Mouse (Mus musculus) neural tube, embryonic 12.5 days (tissue): ENCODE data around the gene Olfr622. TPM values are rescaled to one million over a fixed set of nuclear protein-coding genes. Genes with fewer than 3 reads are reported as not detected.

Experiments used
- ATAC-seq: fragments of 200-750 bp; cut with Nextera tagmentation; 2 replicates; pipeline ENCODE4 v1.8.0; 2017; ENCODE audit warnings: low read depth, mild to moderate bottlenecking, moderate TSS enrichment, moderate library complexity; ENCODE audit not compliant: low FRiP score
- H3K27ac ChIP-seq: fragments of 300-500 bp; sonication (generic); 2 replicates; pipeline ENCODE4 v1.5.1; 2016
- H3K27me3 ChIP-seq: fragments of 300-500 bp; sonication (generic); replicated peaks from 2 replicates; pipeline ENCODE4 v1.6.1; 2016; ENCODE audit warnings: mild to moderate bottlenecking
- H3K36me3 ChIP-seq: fragments of 300-500 bp; sonication (generic); 2 replicates; pipeline ENCODE4 v1.6.1; 2016; ENCODE audit warnings: mild to moderate bottlenecking
- H3K4me1 ChIP-seq: fragments of 300-500 bp; sonication (generic); 2 replicates; pipeline ENCODE4 v1.6.1; 2016
- H3K4me2 ChIP-seq: fragments of 300-500 bp; sonication (generic); replicated peaks from 2 replicates; pipeline ENCODE4 v1.6.1; 2016; ENCODE audit warnings: mild to moderate bottlenecking
- H3K4me3 ChIP-seq: fragments of 300-500 bp; sonication (generic); 2 replicates; pipeline ENCODE4 v1.5.1; 2016
- H3K9ac ChIP-seq: fragments of 300-500 bp; sonication (generic); 2 replicates; pipeline ENCODE4 v1.6.1; 2016; ENCODE audit warnings: mild to moderate bottlenecking
- H3K9me3 ChIP-seq: fragments of 300-500 bp; sonication (generic); 2 replicates; pipeline ENCODE4 v1.6.1; 2016; ENCODE audit warnings: mild to moderate bottlenecking
- WGBS: fragments of 180-500 bp; shearing (Covaris S2); methylation state at CpG from one replicate; pipeline ENCODE4 v1.1.7; 2016; 5-methylcytosine and 5-hydroxymethylcytosine counted together
- polyA plus RNA-seq: library from polyadenylated mRNA; unstranded; fragments of >200 nt; fragmentation: Nextera tagmentation; extraction: Ambion mirVana; gene quantifications from 2 replicates; pipeline ENCODE4 v1.2.1, GENCODE M21; 2016

Olfr622 gene
- polyA plus RNA-seq: not detected in 2 replicates

DNA sequence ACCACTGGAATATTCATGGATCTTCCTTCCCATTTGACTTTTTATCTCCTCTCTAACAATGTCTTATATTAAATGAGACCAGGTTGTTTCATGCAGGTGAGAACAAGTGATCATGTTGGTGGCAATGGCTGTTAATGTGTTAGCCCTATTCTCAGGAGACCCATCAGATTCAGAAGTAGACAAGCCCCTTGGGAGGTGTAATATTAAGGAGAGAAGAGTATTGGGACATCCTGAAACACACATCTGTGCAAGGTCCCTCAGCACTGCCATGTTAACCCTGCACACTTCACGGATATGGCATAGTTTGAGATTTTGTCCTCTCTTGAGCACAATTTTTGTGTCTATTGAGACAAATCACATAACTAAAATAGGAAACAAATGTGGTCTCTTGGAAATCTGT is at the start of gene Olfr622:
TSS of gene Olfr622 (minus strand) at position 101 of the 400 bp plus-strand sequence.
- 79% methylated on average over 1 of the region's 1 CpGs for WGBS
- H3K4me2 ChIP-seq: no peak within 1 kb of the TSS
- no peaks in the 10 kb centered on the region for H3K4me1 ChIP-seq
- no peaks in the 10 kb centered on the region for H3K9me3 ChIP-seq
- H3K9ac ChIP-seq: no peak within 1 kb of the TSS
- no peak for ATAC-seq
- no peaks in the 10 kb centered on the region for H3K27me3 ChIP-seq
- H3K36me3 ChIP-seq: no peaks in the 10 kb centered on the region
- H3K27ac ChIP-seq: no peak within 1 kb of the TSS
- H3K4me3 ChIP-seq: no peak within 1 kb of the TSS

- Histone ChIP-seq H3K9ac (no peak within 1 kb of the TSS), H3K27me3 (no peaks in the 10 kb centered on the region), H3K4me3 (no peak within 1 kb of the TSS), H3K27ac (no peak within 1 kb of the TSS), H3K4me1 (no peaks in the 10 kb centered on the region), H3K9me3 (no peaks in the 10 kb centered on the region), H3K36me3 (no peaks in the 10 kb centered on the region), H3K4me2 (no peak within 1 kb of the TSS)
- no peak for ATAC-seq
Measured at GRCm38 (mm10) chr7:103682420-103682819, 39.9 kb upstream of the Olfr622 start, which contains the start of gene Olfr625-ps1. Gene Olfr625-ps1 (plus strand): TSS chr7:103682720.

- no peaks in the 10 kb centered on the region for H3K9me3 ChIP-seq
- H3K4me3 ChIP-seq: no peak within 1 kb of the TSS
- H3K27me3 ChIP-seq: no peaks in the 10 kb centered on the region
- no peaks in the 10 kb centered on the region for H3K4me1 ChIP-seq
- H3K4me2 ChIP-seq: no peak within 1 kb of the TSS
- no peak within 1 kb of the TSS for H3K9ac ChIP-seq
- no peaks in the 10 kb centered on the region for H3K36me3 ChIP-seq
- ATAC-seq: no peak
- H3K27ac ChIP-seq: no peak within 1 kb of the TSS
- 89% methylated on average over 2 of the region's 2 CpGs for WGBS
Measured at GRCm38 (mm10) chr7:103671091-103671490, 28.6 kb upstream of the Olfr622 start, which contains the start of gene Olfr624. Gene Olfr624 (minus strand): TSS chr7:103671191.

DNA sequence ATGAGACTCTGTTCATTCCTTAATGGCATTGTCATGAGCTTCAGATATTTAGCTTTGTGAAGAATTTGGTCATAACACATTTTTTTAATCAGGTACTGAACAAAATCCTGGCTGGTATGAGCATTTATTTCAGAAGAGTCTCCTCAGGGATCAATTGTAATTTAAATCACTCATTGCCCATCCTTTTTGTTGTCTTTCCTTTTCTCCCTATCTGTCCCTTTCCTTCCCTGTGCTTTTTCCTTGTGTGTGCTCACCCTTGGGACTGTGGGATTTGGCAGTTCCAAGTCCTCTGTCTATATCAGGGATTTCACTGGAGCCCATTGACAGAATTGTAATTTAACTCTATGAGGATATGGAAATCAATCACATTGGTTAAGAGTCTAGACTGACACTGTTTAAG is 21.1 kb upstream of the Olfr622 start, which contains the start of gene Olfr623:
TSS of gene Olfr623 (minus strand) at position 101 of the 400 bp plus-strand sequence.
- Histone ChIP-seq H3K36me3 (no peaks in the 10 kb centered on the region), H3K4me3 (no peak within 1 kb of the TSS), H3K4me1 (no peaks in the 10 kb centered on the region), H3K27ac (no peak within 1 kb of the TSS), H3K9ac (no peak within 1 kb of the TSS), H3K27me3 (no peaks in the 10 kb centered on the region), H3K4me2 (no peak within 1 kb of the TSS), H3K9me3 (no peaks in the 10 kb centered on the region)
- no peak for ATAC-seq

GRCm38 (mm10) chr7:103644070-103644469 is 1.6 kb upstream of the Olfr622 start:
- no peak overlapping the region for H3K27ac ChIP-seq
- no peak overlapping the region for H3K9ac ChIP-seq
- no peaks in the 10 kb centered on the region for H3K4me1 ChIP-seq
- no peaks in the 10 kb centered on the region for H3K36me3 ChIP-seq
- no peaks in the 10 kb centered on the region for H3K9me3 ChIP-seq
- no peak overlapping the region for H3K4me2 ChIP-seq
- WGBS: 92% methylated on average over 4 of the region's 4 CpGs
- no peak overlapping the region for H3K4me3 ChIP-seq
- no peaks in the 10 kb centered on the region for H3K27me3 ChIP-seq
- ATAC-seq: no peak

DNA sequence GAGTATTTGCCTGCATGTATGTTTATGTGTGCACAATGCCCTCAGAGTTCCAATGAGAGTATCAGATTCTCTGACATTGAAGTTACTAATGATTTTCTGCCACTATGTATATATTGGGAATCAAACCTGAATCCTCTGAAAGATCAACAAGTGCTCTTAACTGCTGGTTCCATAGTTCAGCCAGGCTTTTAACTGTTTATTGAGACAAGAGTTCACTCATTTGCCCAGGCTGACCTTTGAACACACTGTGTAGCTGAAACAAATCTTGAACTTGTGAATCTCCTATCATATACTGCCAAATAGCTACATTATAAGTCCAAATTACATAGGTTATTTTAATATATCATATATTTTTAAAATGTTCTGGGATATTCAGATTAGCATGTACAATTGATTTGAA is 5.7 kb downstream of the Olfr622 start:
- no peaks in the 10 kb centered on the region for H3K9me3 ChIP-seq
- no peak overlapping the region for H3K4me3 ChIP-seq
- H3K36me3 ChIP-seq: no peaks in the 10 kb centered on the region
- no peak overlapping the region for H3K9ac ChIP-seq
- ATAC-seq: no peak
- no peak overlapping the region for H3K4me2 ChIP-seq
- no peaks in the 10 kb centered on the region for H3K4me1 ChIP-seq
- no peak overlapping the region for H3K27ac ChIP-seq
- H3K27me3 ChIP-seq: no peaks in the 10 kb centered on the region

DNA sequence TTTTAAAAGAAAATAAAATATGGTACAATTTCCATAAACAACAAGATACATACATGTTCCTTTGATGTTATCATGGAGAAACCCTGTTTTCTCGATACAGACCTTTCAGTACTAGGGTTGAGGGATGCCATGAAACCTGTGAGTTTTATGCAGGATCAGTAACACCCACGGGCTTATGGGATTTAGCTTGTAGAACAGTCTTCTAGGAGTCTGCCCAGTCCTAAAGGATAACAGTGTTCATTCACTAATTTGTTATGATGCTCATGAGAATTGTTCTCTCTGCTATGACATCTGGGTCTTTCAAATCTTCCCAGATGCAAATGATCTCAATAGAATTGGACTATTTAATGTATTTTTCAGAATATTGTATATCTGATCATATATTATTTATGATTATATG is 30.1 kb downstream of the Olfr622 start, which contains the start of gene Olfr620:
TSS of gene Olfr620 (minus strand) at position 101 of the 400 bp plus-strand sequence.
- H3K27ac ChIP-seq: no peak within 1 kb of the TSS
- H3K36me3 ChIP-seq: no peaks in the 10 kb centered on the region
- H3K9me3 ChIP-seq: no peaks in the 10 kb centered on the region
- H3K4me3 ChIP-seq: no peak within 1 kb of the TSS
- no peak within 1 kb of the TSS for H3K9ac ChIP-seq
- no peaks in the 10 kb centered on the region for H3K4me1 ChIP-seq
- no peaks in the 10 kb centered on the region for H3K27me3 ChIP-seq
- H3K4me2 ChIP-seq: no peak within 1 kb of the TSS
- WGBS: 86% methylated on average over 2 of the region's 2 CpGs
- ATAC-seq: no peak

DNA sequence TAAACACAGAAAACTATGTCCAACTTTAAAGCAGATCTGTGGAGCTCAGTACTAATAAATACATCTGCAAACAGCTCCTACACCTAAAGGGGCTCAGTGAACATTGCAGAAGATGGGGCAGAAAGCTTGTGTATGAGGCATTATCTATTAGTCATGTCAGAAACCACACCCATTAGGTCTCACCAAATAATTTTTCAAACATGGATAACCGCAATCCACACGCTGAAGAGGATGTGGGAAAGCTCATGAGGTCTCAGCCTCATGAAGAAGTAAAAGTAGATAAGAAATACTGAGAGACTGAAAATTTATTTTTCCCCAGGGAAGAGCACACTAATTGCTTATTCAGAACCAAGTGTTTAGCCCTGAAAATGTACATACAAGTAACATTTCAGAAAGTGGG is 35.1 kb downstream of the Olfr622 start:
- Histone ChIP-seq H3K9me3 (no peaks in the 10 kb centered on the region), H3K36me3 (no peaks in the 10 kb centered on the region), H3K27ac (no peak overlapping the region), H3K4me2 (no peak overlapping the region), H3K4me3 (no peak overlapping the region), H3K27me3 (no peaks in the 10 kb centered on the region), H3K9ac (no peak overlapping the region), H3K4me1 (no peaks in the 10 kb centered on the region)
- WGBS: 82% methylated on average over 2 of the region's 2 CpGs
- ATAC-seq: no peak

DNA sequence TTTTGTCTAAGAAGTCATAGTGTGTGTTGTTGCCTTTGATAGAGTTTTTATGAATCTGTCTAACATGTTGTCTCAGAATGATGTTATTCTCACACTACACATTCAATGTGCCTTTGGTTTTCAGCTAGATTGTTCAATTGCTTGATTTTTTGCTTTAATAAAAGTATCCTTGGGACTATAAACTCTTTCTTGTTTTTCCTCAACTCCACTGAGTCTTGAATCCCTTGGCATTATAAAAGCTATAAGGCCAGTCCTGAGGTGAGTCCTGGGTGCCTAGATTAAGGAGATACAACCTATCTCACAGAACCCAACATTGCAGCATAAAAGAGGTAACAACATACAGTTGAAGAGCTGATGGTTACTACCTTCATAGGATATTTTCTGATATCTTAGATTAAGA is 42.2 kb downstream of the Olfr622 start, which contains the start of gene Olfr619:
TSS of gene Olfr619 (plus strand) at position 301 of the 400 bp plus-strand sequence.
- no peak within 1 kb of the TSS for H3K27ac ChIP-seq
- ATAC-seq: no peak
- no peaks in the 10 kb centered on the region for H3K36me3 ChIP-seq
- H3K9ac ChIP-seq: no peak within 1 kb of the TSS
- no peaks in the 10 kb centered on the region for H3K4me1 ChIP-seq
- H3K4me3 ChIP-seq: no peak within 1 kb of the TSS
- no peak within 1 kb of the TSS for H3K4me2 ChIP-seq
- H3K27me3 ChIP-seq: no peaks in the 10 kb centered on the region
- H3K9me3 ChIP-seq: no peaks in the 10 kb centered on the region

DNA sequence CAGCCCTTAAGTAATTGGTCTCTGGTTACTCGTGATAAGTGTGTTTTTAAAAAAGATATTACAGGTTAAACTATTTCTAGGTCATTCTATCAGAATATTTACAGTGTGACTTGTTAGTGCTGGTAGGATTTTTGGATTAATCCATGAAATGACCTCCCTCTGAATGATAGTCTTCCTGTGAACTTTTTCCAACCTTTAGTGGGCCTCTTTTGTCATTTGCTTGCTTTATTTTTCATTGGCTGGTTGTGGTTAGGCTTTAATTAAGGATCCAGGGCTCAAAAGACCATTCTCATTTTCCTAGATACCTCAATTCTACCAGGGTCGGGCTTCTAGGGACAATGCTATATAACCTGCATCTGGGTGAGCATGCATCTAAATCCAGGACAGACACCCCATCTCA is 52.7 kb downstream of the Olfr622 start, which contains the start of gene Olfr618:
TSS of gene Olfr618 (plus strand) at position 301 of the 400 bp plus-strand sequence.
- Histone ChIP-seq H3K36me3 (no peaks in the 10 kb centered on the region), H3K4me2 (no peak within 1 kb of the TSS), H3K27ac (no peak within 1 kb of the TSS), H3K9ac (no peak within 1 kb of the TSS), H3K27me3 (no peaks in the 10 kb centered on the region), H3K9me3 (no peaks in the 10 kb centered on the region), H3K4me3 (no peak within 1 kb of the TSS), H3K4me1 (no peaks in the 10 kb centered on the region)
- no peak for ATAC-seq
- 67% methylated on average over 2 of the region's 2 CpGs for WGBS

Other genes starting within 250 kb of the Olfr622 start
- not detected in 2 replicates for gene Usp17lc, start 227.6 kb downstream of the Olfr622 start, polyA plus RNA-seq
- gene Olfr605, start 197.3 kb downstream of the Olfr622 start, polyA plus RNA-seq: not detected in 2 replicates
- not detected in 2 replicates for gene Olfr606, start 193.7 kb downstream of the Olfr622 start, polyA plus RNA-seq
- gene Olfr607, start 178.6 kb downstream of the Olfr622 start, polyA plus RNA-seq: not detected in 2 replicates
- not detected in 2 replicates for gene Olfr608, start 172.8 kb downstream of the Olfr622 start, polyA plus RNA-seq
- not detected in 2 replicates for gene Olfr609, start 144.6 kb downstream of the Olfr622 start, polyA plus RNA-seq
- gene Olfr610, start 130.6 kb downstream of the Olfr622 start, polyA plus RNA-seq: not detected in 2 replicates
- not detected in 2 replicates for gene Olfr611, start 121.9 kb downstream of the Olfr622 start, polyA plus RNA-seq
- gene Olfr612, start 100.0 kb downstream of the Olfr622 start, polyA plus RNA-seq: not detected in 2 replicates
- gene Olfr613, start 94.6 kb downstream of the Olfr622 start, polyA plus RNA-seq: not detected in 2 replicates
- gene Olfr615, start 86.6 kb downstream of the Olfr622 start, polyA plus RNA-seq: not detected in 2 replicates
- gene Olfr616, start 73.6 kb downstream of the Olfr622 start, polyA plus RNA-seq: not detected in 2 replicates
- gene Olfr617, start 69.6 kb downstream of the Olfr622 start, polyA plus RNA-seq: not detected in 2 replicates
- not detected in 2 replicates for gene Olfr618, start 52.6 kb downstream of the Olfr622 start, polyA plus RNA-seq
- not detected in 2 replicates for gene Olfr619, start 42.1 kb downstream of the Olfr622 start, polyA plus RNA-seq
- gene Olfr620, start 30.2 kb downstream of the Olfr622 start, polyA plus RNA-seq: not detected in 2 replicates
- not detected in 2 replicates for gene Olfr623, start 21.0 kb upstream of the Olfr622 start, polyA plus RNA-seq
- gene Olfr624, start 28.5 kb upstream of the Olfr622 start, polyA plus RNA-seq: not detected in 2 replicates
- not detected in 2 replicates for gene Olfr625-ps1, start 40.0 kb upstream of the Olfr622 start, polyA plus RNA-seq
- not detected in 2 replicates for gene Olfr243, start 72.0 kb upstream of the Olfr622 start, polyA plus RNA-seq
- not detected in 2 replicates for gene Olfr628, start 87.7 kb upstream of the Olfr622 start, polyA plus RNA-seq
- not detected in 2 replicates for gene Olfr629, start 102.2 kb upstream of the Olfr622 start, polyA plus RNA-seq
- not detected in 2 replicates for gene Olfr630, start 114.6 kb upstream of the Olfr622 start, polyA plus RNA-seq
- gene Olfr69, start 128.9 kb upstream of the Olfr622 start, polyA plus RNA-seq: not detected in 2 replicates
- gene Olfr68, start 137.0 kb upstream of the Olfr622 start, polyA plus RNA-seq: not detected in 2 replicates
- not detected in 2 replicates for gene Olfr67, start 149.1 kb upstream of the Olfr622 start, polyA plus RNA-seq
- 662 and 699 TPM in 2 replicates for gene Hbb-bt, start 171.3 kb upstream of the Olfr622 start, polyA plus RNA-seq
- 567 and 639 TPM in 2 replicates for gene Hbb-bs, start 185.4 kb upstream of the Olfr622 start, polyA plus RNA-seq
- gene Hbb-bh2, start 197.8 kb upstream of the Olfr622 start, polyA plus RNA-seq: 0.38 TPM in 1 of 2 replicates, not detected in the other
- gene Hbb-bh1, start 200.5 kb upstream of the Olfr622 start, polyA plus RNA-seq: 483 and 495 TPM in 2 replicates
- 6,731 and 6,931 TPM in 2 replicates for gene Hbb-y, start 210.5 kb upstream of the Olfr622 start, polyA plus RNA-seq
- not detected in 2 replicates for gene Olfr66, start 243.6 kb upstream of the Olfr622 start, polyA plus RNA-seq